Mouse (Mus musculus): Measurements from ENCODE around the gene Hmgxb4. TPM values are rescaled to one million over a fixed set of nuclear protein-coding genes. Genes with fewer than 3 reads are reported as not detected.

The Hmgxb4 gene
- polyA plus RNA-seq, 2 experiments, result 46.7 to 66.8 TPM

GRCm38 (mm10) chr8:75060022-75060421 lies 66.9 kb downstream of the Hmgxb4 start:
- no peak overlapping the region for H3K4me2 ChIP-seq (replicated peaks; ENCODE audit: low read depth, low read length, severe bottlenecking)
- TF ChIP-seq POLR2A (IDR thresholded peaks at IDR 0.05; ENCODE audit: borderline replicate concordance, extremely low read depth, insufficient read depth, insufficient read length), result no peak
- no peak for ATAC-seq (ENCODE audit: low FRiP score, low read depth)
- no peaks in the 10 kb centered on the region for H3K9me3 ChIP-seq (ENCODE audit: control insufficient read depth, low read length)
- H3K4me1 ChIP-seq (ENCODE audit: control insufficient read depth, insufficient read depth, low read length), result no peaks in the 10 kb centered on the region
- H3K27me3 ChIP-seq (ENCODE audit: control insufficient read depth, insufficient read depth, low read length), result no peaks in the 10 kb centered on the region
- WGBS, result 76% methylated on average over 6 of the region's 6 CpGs
- no peak for DNase-seq (ENCODE audit: low spot score)
- no peak overlapping the region for H3K4me3 ChIP-seq (replicated peaks; ENCODE audit: low read length)
- no peak overlapping the region for H3K27ac ChIP-seq (replicated peaks; ENCODE audit: low read depth, low read length)
- H3K9ac ChIP-seq (ENCODE audit: low read depth, low read length, severe bottlenecking), result no peak overlapping the region
- peaks cover 31% of the 10 kb centered on the region for H3K36me3 ChIP-seq (ENCODE audit: control insufficient read depth, insufficient read depth, low read length)

- TF ChIP-seq POLR2A (IDR thresholded peaks at IDR 0.05; ENCODE audit: borderline replicate concordance, extremely low read depth, insufficient read depth, insufficient read length), result no peak
- 86% methylated on average over 2 of the region's 2 CpGs for WGBS
- Histone ChIP-seq H3K27ac (replicated peaks; ENCODE audit: low read depth, low read length) (no peak overlapping the region), H3K4me3 (replicated peaks; ENCODE audit: low read length) (no peak overlapping the region), H3K36me3 (ENCODE audit: control insufficient read depth, insufficient read depth, low read length) (peaks cover 37% of the 10 kb centered on the region), H3K4me1 (ENCODE audit: control insufficient read depth, insufficient read depth, low read length) (no peaks in the 10 kb centered on the region), H3K4me2 (replicated peaks; ENCODE audit: low read depth, low read length, severe bottlenecking) (no peak overlapping the region), H3K27me3 (ENCODE audit: control insufficient read depth, insufficient read depth, low read length) (no peaks in the 10 kb centered on the region), H3K9ac (ENCODE audit: low read depth, low read length, severe bottlenecking) (no peak overlapping the region), H3K9me3 (ENCODE audit: control insufficient read depth, low read length) (no peaks in the 10 kb centered on the region)
- ATAC-seq (ENCODE audit: low FRiP score, low read depth) (no peak), DNase-seq (ENCODE audit: low spot score) (no peak)
Measured at GRCm38 (mm10) chr8:75060815-75061214, 67.7 kb downstream of the Hmgxb4 start.

DNA sequence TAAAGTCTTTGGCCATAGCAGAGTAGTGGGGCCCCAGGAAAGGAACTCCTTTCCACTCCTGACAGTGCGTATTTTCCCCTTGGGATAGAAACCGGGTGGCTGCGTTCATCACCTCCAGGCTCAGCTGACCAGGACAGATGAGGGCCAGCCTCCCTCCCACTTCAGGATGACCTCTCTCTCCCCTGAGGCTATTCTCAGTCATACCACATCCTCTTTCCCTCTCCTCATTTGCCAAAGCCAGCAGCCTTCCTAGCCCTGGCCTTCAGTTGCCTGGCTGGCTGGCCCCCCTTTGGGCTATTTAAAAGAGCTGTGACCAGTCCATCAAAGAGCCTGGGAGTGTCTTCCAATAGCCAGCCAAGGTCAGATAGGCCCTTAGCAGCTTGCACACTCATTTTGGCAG lies 70.1 kb downstream of the Hmgxb4 start:
- Histone ChIP-seq H3K27me3 (ENCODE audit: control insufficient read depth, insufficient read depth, low read length) (no peaks in the 10 kb centered on the region), H3K4me3 (replicated peaks; ENCODE audit: low read length) (no peak overlapping the region), H3K9me3 (ENCODE audit: control insufficient read depth, low read length) (no peaks in the 10 kb centered on the region), H3K4me1 (ENCODE audit: control insufficient read depth, insufficient read depth, low read length) (no peaks in the 10 kb centered on the region), H3K36me3 (ENCODE audit: control insufficient read depth, insufficient read depth, low read length) (peaks cover 26% of the 10 kb centered on the region), H3K27ac (replicated peaks; ENCODE audit: low read depth, low read length) (no peak overlapping the region), H3K4me2 (replicated peaks; ENCODE audit: low read depth, low read length, severe bottlenecking) (no peak overlapping the region), H3K9ac (ENCODE audit: low read depth, low read length, severe bottlenecking) (no peak overlapping the region)
- DNase-seq (ENCODE audit: low spot score) (no peak), ATAC-seq (ENCODE audit: low FRiP score, low read depth) (no peak)
- WGBS, result 76% methylated on average over 3 of the region's 3 CpGs
- no peak for TF ChIP-seq POLR2A (IDR thresholded peaks at IDR 0.05; ENCODE audit: borderline replicate concordance, extremely low read depth, insufficient read depth, insufficient read length)

GRCm38 (mm10) chr8:75064790-75065189 lies 71.6 kb downstream of the Hmgxb4 start:
- no peak overlapping the region for H3K4me3 ChIP-seq (replicated peaks; ENCODE audit: low read length)
- H3K4me1 ChIP-seq (ENCODE audit: control insufficient read depth, insufficient read depth, low read length), result no peaks in the 10 kb centered on the region
- H3K36me3 ChIP-seq (ENCODE audit: control insufficient read depth, insufficient read depth, low read length), result peaks cover 20% of the 10 kb centered on the region
- no peak overlapping the region for H3K27ac ChIP-seq (replicated peaks; ENCODE audit: low read depth, low read length)
- H3K4me2 ChIP-seq (replicated peaks; ENCODE audit: low read depth, low read length, severe bottlenecking), result no peak overlapping the region
- TF ChIP-seq POLR2A (IDR thresholded peaks at IDR 0.05; ENCODE audit: borderline replicate concordance, extremely low read depth, insufficient read depth, insufficient read length), result no peak
- WGBS, result 82% methylated on average over 3 of the region's 3 CpGs
- DNase-seq (ENCODE audit: low spot score), result no peak
- no peak for ATAC-seq (ENCODE audit: low FRiP score, low read depth)
- no peak overlapping the region for H3K9ac ChIP-seq (ENCODE audit: low read depth, low read length, severe bottlenecking)
- no peaks in the 10 kb centered on the region for H3K9me3 ChIP-seq (ENCODE audit: control insufficient read depth, low read length)
- H3K27me3 ChIP-seq (ENCODE audit: control insufficient read depth, insufficient read depth, low read length), result no peaks in the 10 kb centered on the region

DNA sequence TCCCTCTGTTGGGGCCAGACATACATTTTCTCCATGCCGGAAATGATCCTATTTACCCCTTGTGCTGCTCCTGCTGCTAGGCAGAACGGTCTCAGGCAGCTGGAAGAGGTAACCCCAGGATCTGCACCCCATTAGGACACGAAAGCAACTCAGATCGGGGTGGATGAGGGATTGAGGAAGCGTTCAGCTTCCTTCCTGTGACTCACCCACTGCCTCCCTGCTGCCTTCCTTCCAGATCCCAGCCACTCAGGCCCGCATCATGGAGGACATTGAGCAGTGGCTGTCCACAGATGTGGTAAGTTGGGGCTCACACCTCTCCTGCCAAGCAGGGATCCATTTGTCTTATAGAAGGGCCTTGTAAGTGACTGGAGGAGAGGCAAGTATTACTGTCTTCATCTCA lies 74.1 kb downstream of the Hmgxb4 start:
- WGBS, result 67% methylated on average over 6 of the region's 6 CpGs

DNA sequence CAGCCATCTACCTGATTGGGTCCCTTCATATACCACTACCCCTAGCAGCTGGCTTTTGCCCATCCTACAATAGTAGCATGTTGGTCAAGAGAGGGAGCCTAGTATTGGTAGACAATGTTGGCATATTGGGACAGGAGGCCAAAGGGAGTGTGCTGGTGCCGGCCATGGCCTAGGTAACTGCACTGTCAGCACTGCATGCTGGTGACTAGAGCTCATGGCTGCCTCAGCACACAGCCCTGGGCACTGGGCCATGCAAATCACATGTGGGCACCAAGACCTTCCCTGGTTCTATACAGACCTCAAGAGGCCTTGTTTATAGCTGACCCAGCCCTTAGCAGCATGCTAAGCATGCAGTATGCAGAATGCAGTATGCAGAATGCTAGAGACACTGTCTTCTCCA lies 77.1 kb downstream of the Hmgxb4 start:
- Histone ChIP-seq H3K4me2 (replicated peaks; ENCODE audit: low read depth, low read length, severe bottlenecking) (no peak overlapping the region), H3K27ac (replicated peaks; ENCODE audit: low read depth, low read length) (no peak overlapping the region), H3K4me3 (replicated peaks; ENCODE audit: low read length) (no peak overlapping the region), H3K36me3 (ENCODE audit: control insufficient read depth, insufficient read depth, low read length) (peaks cover 7% of the 10 kb centered on the region; the same call in 1 of the 2 replicates), H3K4me1 (ENCODE audit: control insufficient read depth, insufficient read depth, low read length) (no peaks in the 10 kb centered on the region), H3K9ac (ENCODE audit: low read depth, low read length, severe bottlenecking) (no peak overlapping the region), H3K9me3 (ENCODE audit: control insufficient read depth, low read length) (no peaks in the 10 kb centered on the region), H3K27me3 (ENCODE audit: control insufficient read depth, insufficient read depth, low read length) (no peaks in the 10 kb centered on the region)
- TF ChIP-seq POLR2A (IDR thresholded peaks at IDR 0.05; ENCODE audit: borderline replicate concordance, extremely low read depth, insufficient read depth, insufficient read length), result no peak
- DNase-seq (ENCODE audit: low spot score) (no peak), ATAC-seq (ENCODE audit: low FRiP score, low read depth) (no peak)
- 74% methylated on average over 1 of the region's 1 CpGs for WGBS

More for the DNA sequence above, 74.1 kb downstream of the Hmgxb4 start:
- TF ChIP-seq POLR2A (IDR thresholded peaks at IDR 0.05; ENCODE audit: borderline replicate concordance, extremely low read depth, insufficient read depth, insufficient read length), result no peak
- ATAC-seq (ENCODE audit: low FRiP score, low read depth) (no peak), DNase-seq (ENCODE audit: low spot score) (no peak)
- Histone ChIP-seq H3K9me3 (ENCODE audit: control insufficient read depth, low read length) (no peaks in the 10 kb centered on the region), H3K4me3 (replicated peaks; ENCODE audit: low read length) (no peak overlapping the region), H3K36me3 (ENCODE audit: control insufficient read depth, insufficient read depth, low read length) (peaks cover 20% of the 10 kb centered on the region), H3K4me2 (replicated peaks; ENCODE audit: low read depth, low read length, severe bottlenecking) (no peak overlapping the region), H3K27me3 (ENCODE audit: control insufficient read depth, insufficient read depth, low read length) (no peaks in the 10 kb centered on the region), H3K4me1 (ENCODE audit: control insufficient read depth, insufficient read depth, low read length) (no peaks in the 10 kb centered on the region), H3K27ac (replicated peaks; ENCODE audit: low read depth, low read length) (no peak overlapping the region), H3K9ac (ENCODE audit: low read depth, low read length, severe bottlenecking) (no peak overlapping the region)
